8 mouse cellular contexts compared by ENCODE assay signal in the genomic region with DNA sequence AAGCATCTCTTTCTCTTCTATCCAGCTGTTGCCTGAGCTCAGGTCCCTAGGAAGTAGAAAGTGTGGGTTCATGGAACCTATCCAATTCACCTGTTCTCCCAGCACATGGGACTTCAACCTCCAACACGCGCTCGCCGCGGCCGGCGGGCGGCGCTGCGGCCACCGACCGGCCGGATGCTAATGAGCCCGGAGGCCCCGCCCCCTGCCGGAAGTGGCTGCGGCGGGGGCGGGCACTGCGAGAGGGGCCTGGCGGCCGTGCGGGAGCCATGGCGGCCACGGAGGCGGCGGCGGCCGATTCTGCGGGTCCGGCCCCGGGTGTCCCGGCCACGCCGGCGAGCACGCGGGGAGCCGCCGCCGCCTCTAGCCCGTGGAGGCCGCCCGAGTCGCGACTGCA. TPM values are rescaled to one million over a fixed set of nuclear protein-coding genes. Genes with fewer than 3 reads are reported as not detected.
A peak's percentile ranks its signal among the peaks of the same experiment; 100 is the strongest.
DNase-seq lines count a peak whose midpoint lies in the region; ATAC-seq and TF ChIP-seq lines count a peak whose summit lies in the region.

A gene (plus strand): TSS at position 233 of the 394 bp plus-strand sequence.

- ATAC-seq in embryonic facial prominence, embryonic 14.5 days (ENCODE audit: low read depth) = peak; percentile 90
- ATAC-seq in limb, embryonic 14.5 days (ENCODE audit: low FRiP score, low read depth) = peak; percentile 91
- ATAC-seq in midbrain, embryonic 16.5 days = peak; percentile 88

- DNase-seq in A20 (ENCODE audit: low read depth, low spot score) = peak; percentile 91
- DNase-seq in embryonic facial prominence, embryonic 14.5 days (ENCODE audit: low spot score) = peak; percentile 93
- DNase-seq in heart, adult 2 months = peak; percentile 90 to 91
- peak; percentile 94 for DNase-seq in kidney, adult 2 months
- peak; percentile 84 for DNase-seq in limb, embryonic 14.5 days (ENCODE audit: low spot score)
- peak; percentile 79 to 93 for DNase-seq in spleen, postnatal 10 days (ENCODE audit: low spot score in 2 of 2)

- H3K9me3 ChIP-seq in embryonic facial prominence, embryonic 14.5 days (ENCODE audit: control insufficient read depth, low read length) = no peaks in the 10 kb centered on the region
- no peaks in the 10 kb centered on the region for H3K9me3 ChIP-seq in limb, embryonic 14.5 days (ENCODE audit: control insufficient read depth, low read length)
- H3K9me3 ChIP-seq in midbrain, embryonic 16.5 days (replicated peaks; ENCODE audit: control insufficient read depth, low read length, poor library complexity, severe bottlenecking) = no peaks in the 10 kb centered on the region

- TF ChIP-seq CTCF in bone marrow, adult 2 months (IDR thresholded peaks at IDR 0.05; ENCODE audit: control insufficient read depth, insufficient read depth, low read length) = peak; percentile 58
- peak; percentile 86 for TF ChIP-seq CTCF in heart, adult 2 months (IDR thresholded peaks at IDR 0.05)
- peak; percentile 60 for TF ChIP-seq CTCF in kidney, adult 2 months (conservative IDR thresholded peaks at IDR 0.05; ENCODE audit: insufficient read depth, insufficient read length, low read depth, low read length)

- TF ChIP-seq EP300 in heart, adult 2 months (IDR thresholded peaks at IDR 0.05; ENCODE audit: insufficient read depth, low read depth, low read length) = no peak

- H3K79me2 ChIP-seq in heart, adult 2 months (replicated peaks; ENCODE audit: control insufficient read depth, insufficient read depth, low read length) = peaks cover 4% of the 10 kb centered on the region

- peaks cover 13% of the 10 kb centered on the region; the same call in 1 of the 2 replicates for H3K36me3 ChIP-seq in embryonic facial prominence, embryonic 14.5 days (ENCODE audit: control insufficient read depth, insufficient read depth, low read length)
- H3K36me3 ChIP-seq in heart, adult 2 months (ENCODE audit: control insufficient read depth, insufficient read depth, low read length) = no peaks in the 10 kb centered on the region
- H3K36me3 ChIP-seq in kidney, adult 2 months (ENCODE audit: control insufficient read depth, insufficient read depth, low read length) = no peaks in the 10 kb centered on the region
- H3K36me3 ChIP-seq in limb, embryonic 14.5 days (ENCODE audit: control insufficient read depth, insufficient read depth, low read length) = peaks cover 6% of the 10 kb centered on the region
- no peaks in the 10 kb centered on the region for H3K36me3 ChIP-seq in midbrain, embryonic 16.5 days (ENCODE audit: control insufficient read depth, insufficient read depth, low read length)

- peak within 1 kb of the TSS; percentile 96 for H3K4me3 ChIP-seq in bone marrow, adult 2 months (replicated peaks; ENCODE audit: control insufficient read depth, low read depth, low read length)
- peak within 1 kb of the TSS; percentile 88 for H3K4me3 ChIP-seq in embryonic facial prominence, embryonic 14.5 days (ENCODE audit: low read depth, low read length)
- H3K4me3 ChIP-seq in heart, adult 2 months = peak within 1 kb of the TSS; percentile 85
- H3K4me3 ChIP-seq in kidney, adult 2 months (ENCODE audit: insufficient read depth, low read depth, low read length) = peak within 1 kb of the TSS; percentile 97
- H3K4me3 ChIP-seq in limb, embryonic 14.5 days (replicated peaks; ENCODE audit: low read length) = peak within 1 kb of the TSS; percentile 98
- H3K4me3 ChIP-seq in midbrain, embryonic 16.5 days (ENCODE audit: low read depth, low read length) = peak within 1 kb of the TSS; percentile 69

- H3K27me3 ChIP-seq in embryonic facial prominence, embryonic 14.5 days (replicated peaks; ENCODE audit: control insufficient read depth, insufficient read depth, low read length) = no peaks in the 10 kb centered on the region
- H3K27me3 ChIP-seq in heart, adult 2 months (ENCODE audit: control insufficient read depth, insufficient read depth, low read length) = no peaks in the 10 kb centered on the region
- H3K27me3 ChIP-seq in kidney, adult 2 months (replicated peaks; ENCODE audit: control insufficient read depth, insufficient read depth, low read length) = no peaks in the 10 kb centered on the region
- H3K27me3 ChIP-seq in limb, embryonic 14.5 days (ENCODE audit: control insufficient read depth, insufficient read depth, low read length) = no peaks in the 10 kb centered on the region
- no peaks in the 10 kb centered on the region for H3K27me3 ChIP-seq in midbrain, embryonic 16.5 days (ENCODE audit: control insufficient read depth, insufficient read depth, low read depth, low read length)

- intact Hi-C loops in heart, adult 2 months (cut with DNase I) = loop anchor here (1.0 to 5.0 kb wide), 3 partner anchors 22 to 534 kb away; a partner anchor contains a TSS

- no peak for TF ChIP-seq POLR2A in bone marrow, adult 2 months (IDR thresholded peaks at IDR 0.05; ENCODE audit: borderline replicate concordance, control insufficient read depth, low read depth, low read length)
- 0 out of 2 replicates have a peak, but pooled peaks have one; percentile 13 for TF ChIP-seq POLR2A in heart, adult 2 months (IDR thresholded peaks at IDR 0.05; ENCODE audit: insufficient read depth, low read depth, low read length)
- no peak for TF ChIP-seq POLR2A in kidney, adult 2 months (IDR thresholded peaks at IDR 0.05; ENCODE audit: low read depth, low read length)
- TF ChIP-seq POLR2A in limb, embryonic 14.5 days (IDR thresholded peaks at IDR 0.05; ENCODE audit: borderline replicate concordance, extremely low read depth, insufficient read depth, insufficient read length) = 0 out of 2 replicates have a peak, but pooled peaks have one; percentile 21

- under 1% methylated on average over 46 of the region's 46 CpGs for WGBS in bone marrow, adult 2 months
- WGBS in embryonic facial prominence, embryonic 14.5 days = under 1% methylated on average over 16 of the region's 46 CpGs
- under 1% methylated on average over 46 of the region's 46 CpGs for WGBS in heart, adult 2 months
- WGBS in kidney, adult 2 months = 1% methylated on average over 46 of the region's 46 CpGs
- WGBS in limb, embryonic 14.5 days = under 1% methylated on average over 42 of the region's 46 CpGs
- WGBS in midbrain, embryonic 16.5 days = 0% methylated on average over 46 of the region's 46 CpGs

- peak within 1 kb of the TSS; percentile 26 for H3K27ac ChIP-seq in bone marrow, adult 2 months (ENCODE audit: control insufficient read depth, insufficient read depth, low read depth, low read length, poor library complexity)
- no peak within 1 kb of the TSS for H3K27ac ChIP-seq in embryonic facial prominence, embryonic 14.5 days (replicated peaks; ENCODE audit: low read depth, low read length)
- peak within 1 kb of the TSS; percentile 75 for H3K27ac ChIP-seq in heart, adult 2 months
- H3K27ac ChIP-seq in kidney, adult 2 months (ENCODE audit: insufficient read depth, low read depth, low read length) = peak within 1 kb of the TSS; percentile 37
- no peak within 1 kb of the TSS for H3K27ac ChIP-seq in limb, embryonic 14.5 days (replicated peaks; ENCODE audit: low read depth, low read length)
- peak within 1 kb of the TSS; percentile 66 for H3K27ac ChIP-seq in midbrain, embryonic 16.5 days (ENCODE audit: low read length)

- H3K9ac ChIP-seq in embryonic facial prominence, embryonic 14.5 days (ENCODE audit: low read depth, low read length) = peak within 1 kb of the TSS; percentile 89
- H3K9ac ChIP-seq in heart, adult 2 months (ENCODE audit: low read depth, low read length) = peak within 1 kb of the TSS; percentile 95
- peak within 1 kb of the TSS; percentile 85 for H3K9ac ChIP-seq in limb, embryonic 14.5 days (ENCODE audit: low read depth, low read length, severe bottlenecking)
- peak within 1 kb of the TSS; percentile 90 for H3K9ac ChIP-seq in midbrain, embryonic 16.5 days (ENCODE audit: low read depth, low read length)

- H3K4me1 ChIP-seq in bone marrow, adult 2 months (ENCODE audit: control insufficient read depth, insufficient read depth, low read length) = peaks cover 1% of the 10 kb centered on the region; the same call in 1 of the 2 replicates
- 0 out of 2 replicates have a peak, but pooled peaks cover 6% of the 10 kb centered on the region for H3K4me1 ChIP-seq in embryonic facial prominence, embryonic 14.5 days (ENCODE audit: control insufficient read depth, insufficient read depth, low read length)
- H3K4me1 ChIP-seq in heart, adult 2 months (ENCODE audit: control insufficient read depth, insufficient read depth, low read length) = peaks cover 8% of the 10 kb centered on the region
- peaks cover 11% of the 10 kb centered on the region for H3K4me1 ChIP-seq in kidney, adult 2 months (ENCODE audit: control insufficient read depth, insufficient read depth, low read length)
- peaks cover 10% of the 10 kb centered on the region for H3K4me1 ChIP-seq in limb, embryonic 14.5 days (ENCODE audit: control insufficient read depth, insufficient read depth, low read length)
- peaks cover 14% of the 10 kb centered on the region for H3K4me1 ChIP-seq in midbrain, embryonic 16.5 days (ENCODE audit: control insufficient read depth, insufficient read depth, low read length)

- H3K4me2 ChIP-seq in embryonic facial prominence, embryonic 14.5 days (ENCODE audit: low read depth, low read length) = peak within 1 kb of the TSS; percentile 85
- H3K4me2 ChIP-seq in limb, embryonic 14.5 days (replicated peaks; ENCODE audit: low read depth, low read length, severe bottlenecking) = peak within 1 kb of the TSS; percentile 94
- H3K4me2 ChIP-seq in midbrain, embryonic 16.5 days (ENCODE audit: low read length) = peak within 1 kb of the TSS; percentile 81

RNA-seq across cellular contexts. Expression of the gene that starts here (rescaled TPM):
- polyA plus RNA-seq in bone marrow, adult 2 months (2011; ENCODE audit: insufficient read depth, insufficient read length, low replicate concordance, missing spikeins) = 3.8 and 4.9 TPM in 2 replicates
- 11.1 and 12.7 TPM in 2 replicates for polyA plus RNA-seq in embryonic facial prominence, embryonic 14.5 days (2014; fragmentation: Nextera tagmentation; extraction: Ambion mirVana)
- 10 to 100 TPM; 14.4 to 16.5 TPM for total RNA-seq in heart, adult 2 months (2021)
- 9.3 and 14.5 TPM in 2 replicates for polyA plus RNA-seq in heart, adult 2 months (2012; rRNA removed)
- 15.9 and 17.1 TPM in 2 replicates for polyA plus RNA-seq in kidney, adult 2 months (2012; rRNA removed)
- polyA plus RNA-seq in limb, embryonic 14.5 days (2012; rRNA removed) = 10.6 and 11.7 TPM in 2 replicates
- polyA plus RNA-seq in limb, embryonic 14.5 days (2014; fragmentation: Nextera tagmentation; extraction: Ambion mirVana) = 11.4 and 11.8 TPM in 2 replicates
- 20.4 and 20.8 TPM in 2 replicates for polyA plus RNA-seq in midbrain, embryonic 16.5 days (2015; fragmentation: Nextera tagmentation; extraction: Ambion mirVana)

Comparison
In these comparisons a context has a peak if more than half of its experiments do, and no peak if none do; other contexts are left out.
1. H3K27ac ChIP-seq: peak in bone marrow, adult 2 months (single experiment), heart, adult 2 months (single experiment), kidney, adult 2 months (single experiment) and midbrain, embryonic 16.5 days (single experiment); none in embryonic facial prominence, embryonic 14.5 days (single experiment) and limb, embryonic 14.5 days (single experiment).
2. POLR2A ChIP-seq: peak in heart, adult 2 months (single experiment) and limb, embryonic 14.5 days (single experiment); none in bone marrow, adult 2 months (single experiment) and kidney, adult 2 months (single experiment).
3. Peak in every context shown above with its lines, with median percentiles within 50 percentile points of each other: DNase-seq, H3K4me3 ChIP-seq, CTCF ChIP-seq, ATAC-seq, H3K4me2 ChIP-seq and H3K9ac ChIP-seq.